Mouse (Mus musculus) c-Kit-positive CD71-positive TER-119-positive erythroid progenitor cells, embryonic 14.5 days (primary cell): ENCODE data around the gene Tgfbr3.
A peak's percentile ranks its signal among the peaks of the same experiment; 100 is the strongest.

Experiments
- DNase-seq: peaks from one replicate; pipeline ENCODE4 v3.0.0-alpha.2; 2013; ENCODE audit warnings: low spot score

Gene Tgfbr3

GRCm38 (mm10) chr5:107289234-107289764 lies at the start of gene Tgfbr3:
Gene Tgfbr3 (minus strand): TSS chr5:107289629.
- peak; percentile 53 for DNase-seq

- no peak for DNase-seq
These were observed 41.5 kb upstream of the Tgfbr3 start, which contains the start of gene Brdt for GRCm38 (mm10) chr5:107330916-107331421. Gene Brdt (plus strand): TSS chr5:107331159.

GRCm38 (mm10) chr5:107320703-107321102 lies 31.3 kb upstream of the Tgfbr3 start:
- peak; percentile 47 for DNase-seq

- DNase-seq: no peak
These were observed 27.7 kb upstream of the Tgfbr3 start for GRCm38 (mm10) chr5:107317141-107317540.

DNA sequence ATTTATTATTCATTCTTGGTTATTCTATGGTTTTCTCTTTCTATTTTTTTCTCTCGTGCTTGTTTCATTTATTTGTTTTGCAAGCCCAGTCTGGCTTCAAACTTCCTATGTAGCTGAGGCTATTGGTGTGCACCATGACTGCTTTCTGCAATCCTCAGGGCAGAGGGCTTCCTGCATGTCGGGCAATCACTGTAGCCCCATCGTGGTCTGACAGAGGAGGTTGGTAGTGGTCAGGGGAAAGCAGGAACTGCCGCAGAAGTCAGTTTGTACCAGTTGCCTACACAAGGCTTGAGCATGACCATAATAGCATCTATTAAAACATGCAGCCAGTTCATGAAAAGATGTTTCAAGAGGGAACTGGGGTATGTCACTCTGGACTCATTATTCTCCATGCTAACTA lies 18.0 kb upstream of the Tgfbr3 start:
- DNase-seq: no peak

DNA sequence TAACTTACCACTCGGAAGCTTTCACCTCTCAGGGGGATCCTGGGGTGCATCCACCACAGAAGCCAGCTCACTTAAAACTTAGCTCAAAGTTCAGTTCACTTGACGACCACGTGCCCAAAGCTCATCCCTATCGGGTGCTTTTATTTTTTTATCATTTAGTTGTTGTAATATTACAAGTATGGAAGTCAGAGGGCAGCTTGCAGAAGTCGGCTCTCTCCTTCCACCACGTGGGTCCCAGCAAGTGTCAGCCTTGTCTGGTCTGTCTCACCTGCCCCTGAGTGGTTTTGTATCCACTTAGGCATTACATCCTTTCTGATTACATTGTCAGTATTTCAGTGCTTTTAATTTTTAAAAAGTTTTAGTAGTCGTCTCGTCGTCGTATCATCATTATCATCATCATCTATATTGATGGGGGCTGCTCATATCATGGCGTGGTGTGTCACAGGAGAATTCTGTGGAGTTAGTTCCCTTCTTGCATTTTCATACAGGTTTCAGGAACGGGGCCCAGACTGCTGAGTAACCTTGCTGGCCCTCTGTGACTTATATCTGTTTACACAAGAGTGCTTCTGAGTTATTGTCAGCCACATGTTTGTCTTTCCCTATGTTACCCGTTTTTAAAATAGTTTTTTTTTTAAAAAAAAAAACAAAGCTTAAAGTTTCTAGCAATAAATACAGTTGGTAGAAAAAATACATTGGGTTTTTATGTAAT lies 14.8 kb upstream of the Tgfbr3 start:
- DNase-seq: no peak

GRCm38 (mm10) chr5:107303350-107303861 lies 14.0 kb upstream of the Tgfbr3 start:
- no peak for DNase-seq

DNA sequence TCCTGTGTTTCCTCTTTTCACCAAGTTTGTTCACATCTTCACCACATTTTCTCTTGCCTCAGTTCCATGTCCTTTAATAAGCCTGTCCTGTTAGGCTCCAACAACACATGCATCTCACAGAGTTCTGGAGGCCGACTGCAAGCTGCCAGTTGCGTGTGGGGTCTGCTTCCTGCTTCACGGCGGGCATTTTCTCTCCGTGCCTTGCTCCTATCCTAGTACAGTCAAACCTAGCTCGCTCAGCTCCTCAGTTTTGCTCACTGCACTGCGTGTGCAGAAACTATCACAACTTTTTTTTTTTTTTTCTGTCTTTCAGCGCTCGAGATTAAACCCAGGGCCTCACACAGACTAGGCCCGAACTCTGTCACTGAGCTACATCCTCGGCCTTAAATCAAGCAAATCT lies 9.4 kb upstream of the Tgfbr3 start:
- DNase-seq: no peak

DNA sequence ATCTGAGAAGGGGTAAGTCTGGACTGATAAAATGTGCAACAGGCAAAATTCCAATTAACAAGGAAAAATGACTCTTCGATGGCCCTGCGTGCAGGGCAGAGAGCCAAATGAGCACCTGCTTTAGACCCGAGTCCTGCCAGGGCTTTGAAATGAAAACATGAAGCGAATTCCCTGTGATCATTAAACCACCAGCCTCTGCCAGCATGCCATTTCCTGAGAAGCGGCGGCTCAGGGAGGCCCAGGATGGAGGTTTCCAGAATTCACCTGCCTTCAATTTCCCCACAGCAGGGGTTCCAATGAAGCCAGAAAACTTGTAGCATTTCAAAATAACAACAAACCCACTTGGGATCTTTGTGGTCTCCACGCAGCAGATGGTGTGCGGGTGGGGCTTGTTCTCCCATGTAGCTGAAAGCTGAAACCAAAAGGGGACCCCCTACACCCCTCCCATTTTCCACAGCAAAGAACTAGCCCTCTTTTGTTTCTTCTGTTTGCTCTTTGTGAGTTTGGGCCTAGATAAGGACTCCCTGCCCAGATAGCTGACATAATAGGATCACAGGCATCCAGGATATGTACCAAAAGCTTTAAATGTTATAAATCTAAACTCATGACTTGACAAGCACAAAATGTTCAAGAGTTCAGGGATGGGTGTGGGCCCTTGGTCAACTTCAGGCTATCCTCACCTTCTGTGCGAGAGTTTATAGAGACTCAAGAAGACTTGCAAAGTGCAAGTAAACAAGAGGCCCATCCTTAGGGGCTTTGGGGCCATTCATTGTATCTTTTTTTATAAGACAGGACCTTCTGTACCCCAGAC lies 7.3 kb upstream of the Tgfbr3 start:
- DNase-seq: no peak

- DNase-seq: no peak
These were observed 6.5 kb upstream of the Tgfbr3 start for GRCm38 (mm10) chr5:107295817-107296511.

DNA sequence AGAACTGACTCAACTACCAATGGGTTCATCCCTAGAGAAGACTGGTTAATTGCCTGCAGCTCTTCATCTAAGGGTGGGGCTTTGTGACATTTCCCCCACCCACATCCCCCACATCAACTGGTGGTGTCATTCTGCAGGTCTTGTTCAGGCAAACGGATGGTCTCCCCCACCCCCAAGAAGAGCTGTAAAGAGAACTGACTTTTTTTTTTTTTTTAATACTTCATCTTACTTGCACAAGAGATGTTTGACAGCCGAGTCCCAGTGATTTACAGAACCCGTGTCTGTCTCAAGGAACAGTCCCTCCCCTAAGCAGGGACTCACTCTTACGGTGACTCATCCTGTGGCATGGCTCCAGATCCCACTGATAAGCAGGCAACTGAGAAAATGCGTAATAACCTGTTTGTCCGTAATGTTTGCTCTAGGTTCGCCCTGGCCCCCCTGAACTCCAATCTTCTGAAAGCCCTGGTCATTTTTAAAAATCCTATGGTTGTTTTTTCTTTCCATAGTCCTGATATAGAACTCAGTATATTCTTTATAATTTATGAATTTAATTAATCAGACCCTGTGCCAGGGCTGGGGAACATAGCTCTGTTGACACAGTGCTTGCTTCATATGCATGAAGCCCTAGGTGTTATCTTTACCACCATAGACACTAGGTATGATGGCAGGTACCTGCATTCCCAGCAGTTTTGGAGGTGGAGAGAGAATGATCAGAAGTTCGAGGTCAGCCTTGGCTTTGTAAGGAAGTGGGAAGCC lies 5.8 kb upstream of the Tgfbr3 start:
- DNase-seq: no peak

DNA sequence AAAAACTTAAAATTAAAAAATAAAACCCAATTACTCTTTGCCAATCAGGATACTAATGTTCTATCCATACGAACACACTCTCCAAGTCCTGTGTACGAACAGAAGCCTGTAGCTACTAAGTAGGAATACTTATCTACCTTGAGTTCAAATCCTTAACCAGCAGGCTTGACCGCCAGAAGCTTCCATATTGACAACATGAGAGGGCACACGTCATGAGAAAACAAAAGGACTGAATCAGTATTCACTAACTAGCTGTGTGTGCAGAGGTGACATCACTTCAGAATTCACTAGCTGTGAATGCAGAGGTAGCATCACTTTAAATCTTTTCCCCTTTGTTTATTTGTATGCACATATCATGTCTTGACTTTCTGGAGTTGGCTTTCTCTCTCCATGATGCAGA lies 4.6 kb upstream of the Tgfbr3 start:
- DNase-seq: no peak

GRCm38 (mm10) chr5:107289986-107290385 lies 557 bp upstream of the Tgfbr3 start:
- no peak for DNase-seq

- DNase-seq: peak; percentile 57
These were observed 799 bp downstream of the Tgfbr3 start for GRCm38 (mm10) chr5:107288427-107289233.

GRCm38 (mm10) chr5:107287908-107288267 lies 1.5 kb downstream of the Tgfbr3 start:
- DNase-seq: no peak

GRCm38 (mm10) chr5:107287254-107287907 lies 2.0 kb downstream of the Tgfbr3 start:
- peak; percentile 82 for DNase-seq

- DNase-seq: no peak
These were observed 3.9 kb downstream of the Tgfbr3 start for GRCm38 (mm10) chr5:107285563-107285962.

- no peak for DNase-seq
These were observed 5.4 kb downstream of the Tgfbr3 start for GRCm38 (mm10) chr5:107283935-107284524.

- DNase-seq: no peak
These were observed 6.7 kb downstream of the Tgfbr3 start for GRCm38 (mm10) chr5:107282561-107283307.
